Mouse (Mus musculus): Measurements from ENCODE around the gene Tex44.

The Tex44 gene

DNA sequence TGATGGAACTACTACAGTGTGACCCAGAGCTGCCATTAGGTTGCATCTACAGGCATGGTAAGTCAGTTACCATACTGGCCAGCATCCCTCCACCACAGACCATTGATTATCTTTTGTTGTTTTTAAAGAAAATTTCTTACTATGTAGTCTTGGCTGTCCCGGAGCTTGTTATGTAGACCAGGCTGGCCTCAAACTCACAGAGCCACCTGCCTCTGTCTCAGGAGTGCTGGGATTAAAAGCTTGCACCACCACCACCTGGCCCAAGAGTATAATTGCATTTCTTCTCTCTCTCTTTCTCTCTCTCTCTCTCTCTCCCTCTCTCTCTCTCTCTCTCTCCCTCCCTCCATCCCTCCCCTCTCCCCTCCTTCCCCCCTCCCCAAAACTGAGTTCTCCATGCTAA is 1.8 kb upstream of the Tex44 start:
- DNase-seq: peak; percentile 59

DNA sequence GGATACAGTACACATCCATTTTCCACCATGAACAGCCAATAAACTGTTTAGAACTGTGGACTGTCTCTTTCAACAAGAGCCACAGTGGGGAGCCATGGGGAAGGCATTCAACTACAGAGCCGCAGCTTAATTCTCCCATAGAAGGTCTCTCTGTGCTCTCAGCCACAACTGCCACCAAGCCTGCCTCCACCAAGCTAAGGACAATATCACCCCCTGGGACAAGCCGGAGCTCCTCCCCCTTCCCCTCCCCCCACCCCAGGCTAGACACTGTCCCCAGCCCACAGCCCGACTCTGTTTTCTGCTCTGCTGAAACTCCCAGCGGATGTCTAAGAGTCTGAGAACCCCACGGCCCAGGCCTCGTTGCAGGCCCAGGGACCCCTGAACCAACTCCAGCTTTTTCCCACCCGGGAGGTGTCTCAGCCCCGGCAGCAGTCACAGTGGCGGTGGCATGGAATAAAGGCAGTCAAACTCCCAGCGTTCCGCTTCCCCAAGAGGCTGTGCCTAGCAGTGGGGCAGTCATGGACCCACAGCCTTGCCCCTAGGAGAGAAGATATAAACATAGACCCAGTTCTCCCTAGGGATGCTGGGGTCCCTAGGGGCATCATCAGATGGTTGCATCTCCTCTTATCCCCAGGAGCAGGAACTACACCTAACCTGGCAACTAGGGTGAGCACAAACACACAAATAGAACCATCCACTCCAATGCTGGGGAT is 1.1 kb upstream of the Tex44 start:
- DNase-seq: peak; percentile 44

DNA sequence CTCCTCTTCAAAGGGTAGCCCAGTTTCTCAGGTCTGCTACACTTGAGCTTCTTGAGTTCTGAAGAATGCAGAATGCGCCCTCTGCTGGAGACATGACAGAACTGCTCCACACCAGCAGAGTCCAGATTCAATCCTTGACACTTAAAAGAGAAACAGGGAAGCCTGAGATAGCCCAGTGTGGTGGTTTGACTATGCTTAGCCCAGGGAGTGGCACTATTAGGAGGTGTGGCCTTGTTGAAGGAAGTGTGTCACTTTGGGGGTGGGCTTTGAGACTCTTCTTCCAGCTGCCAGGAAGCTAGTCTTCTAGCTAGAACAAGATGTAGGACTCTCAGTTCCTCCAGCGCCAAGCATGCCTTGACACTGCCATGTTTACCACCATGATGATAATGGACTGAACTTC is 3.9 kb downstream of the Tex44 start:
- DNase-seq: peak; percentile 84

DNA sequence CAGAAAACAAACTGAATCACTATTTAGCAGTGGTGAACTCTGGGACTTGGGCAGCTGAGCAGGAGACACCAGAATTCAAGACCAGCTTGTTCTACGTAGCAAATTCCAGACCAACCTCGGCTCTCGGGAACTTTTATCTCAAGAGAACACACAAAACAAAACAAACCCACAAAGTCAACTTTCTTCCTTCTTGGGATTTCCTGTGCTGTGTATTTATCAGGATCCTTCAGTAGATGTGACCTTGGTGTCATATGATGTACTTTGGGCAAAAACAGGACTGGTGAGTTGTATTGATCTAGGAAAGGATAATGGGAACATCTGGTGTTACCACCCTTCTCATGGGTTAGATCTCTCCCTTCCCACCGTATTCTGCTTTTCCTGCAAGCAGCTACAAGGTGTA is 6.6 kb downstream of the Tex44 start:
- no peak for DNase-seq

DNA sequence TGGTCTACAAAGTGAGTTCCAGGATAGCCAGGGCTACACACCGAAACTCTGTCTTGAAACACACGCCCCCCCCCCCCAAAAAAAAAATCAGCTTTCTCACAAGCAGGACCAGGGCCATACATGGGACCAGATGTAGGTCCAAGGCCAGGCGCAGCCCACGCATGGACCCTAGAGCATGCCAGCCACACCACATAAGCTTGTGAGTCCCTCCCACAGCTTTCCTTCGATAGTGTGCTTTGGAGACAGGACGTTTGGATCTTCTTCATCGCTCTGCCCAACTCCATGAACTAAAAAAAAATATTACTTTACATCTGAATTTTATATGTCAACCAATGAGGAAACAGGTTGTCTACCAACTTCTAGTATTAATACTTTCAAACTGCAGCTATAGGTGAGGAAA is 7.2 kb downstream of the Tex44 start:
- no peak for DNase-seq

DNA sequence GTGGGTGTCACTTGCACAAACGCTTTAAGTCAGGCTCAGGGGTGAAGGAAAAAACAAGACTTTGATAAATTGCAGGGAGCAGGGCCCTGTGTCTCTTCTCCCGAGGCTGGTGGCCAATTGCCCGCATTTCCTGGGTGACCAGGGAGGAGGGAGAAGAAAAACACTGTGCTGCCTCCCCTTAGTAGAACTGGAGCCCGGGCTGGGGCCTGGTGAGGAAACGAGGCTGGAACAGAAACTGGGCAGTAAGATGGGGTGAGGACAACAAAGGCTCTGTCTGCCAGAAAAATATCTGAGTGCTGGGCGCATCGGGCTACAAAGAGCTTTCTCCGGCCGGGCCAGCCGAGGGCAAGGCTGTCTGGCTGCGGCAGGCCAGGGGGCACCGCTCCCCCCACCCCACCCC is 7.9 kb downstream of the Tex44 start:
- no peak for DNase-seq

DNA sequence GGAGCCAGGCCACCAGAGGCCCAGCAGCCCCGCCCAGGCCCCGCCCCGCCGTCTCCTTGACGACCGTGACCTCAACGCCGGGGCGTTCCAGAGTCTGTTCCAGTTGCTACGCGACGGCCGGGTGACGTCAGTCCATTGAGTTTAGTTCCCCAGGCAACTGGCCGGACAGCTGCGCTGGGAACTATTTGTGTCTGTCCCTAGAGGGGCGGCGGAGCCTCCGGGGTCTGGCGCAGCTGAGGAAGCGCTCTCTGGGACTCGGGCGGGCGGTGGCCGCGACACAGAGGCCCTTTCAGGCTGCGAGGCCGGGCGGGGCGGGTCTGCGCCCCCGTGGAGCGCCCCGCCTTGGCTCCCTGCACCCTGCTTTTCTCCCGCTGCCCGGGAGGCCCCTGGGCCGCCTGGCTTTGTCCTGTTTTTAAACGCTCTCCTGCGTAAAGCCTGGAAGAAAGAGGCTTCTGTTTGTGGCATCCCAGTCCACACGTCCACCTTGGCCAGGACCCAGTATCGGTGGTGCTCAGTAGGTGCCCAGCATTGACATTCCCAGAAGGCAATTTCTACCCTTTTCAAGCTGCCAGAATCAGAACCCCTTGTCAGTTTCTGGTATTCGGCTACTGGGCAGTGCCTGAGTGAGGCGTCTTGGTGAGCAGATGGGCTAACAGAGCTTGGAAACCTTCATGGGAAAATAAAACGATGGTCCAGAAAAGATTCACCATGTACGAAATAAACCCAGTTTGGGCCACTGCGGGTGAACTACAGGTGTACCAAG is 8.5 kb downstream of the Tex44 start:
- peak; percentile 97 for DNase-seq

DNA sequence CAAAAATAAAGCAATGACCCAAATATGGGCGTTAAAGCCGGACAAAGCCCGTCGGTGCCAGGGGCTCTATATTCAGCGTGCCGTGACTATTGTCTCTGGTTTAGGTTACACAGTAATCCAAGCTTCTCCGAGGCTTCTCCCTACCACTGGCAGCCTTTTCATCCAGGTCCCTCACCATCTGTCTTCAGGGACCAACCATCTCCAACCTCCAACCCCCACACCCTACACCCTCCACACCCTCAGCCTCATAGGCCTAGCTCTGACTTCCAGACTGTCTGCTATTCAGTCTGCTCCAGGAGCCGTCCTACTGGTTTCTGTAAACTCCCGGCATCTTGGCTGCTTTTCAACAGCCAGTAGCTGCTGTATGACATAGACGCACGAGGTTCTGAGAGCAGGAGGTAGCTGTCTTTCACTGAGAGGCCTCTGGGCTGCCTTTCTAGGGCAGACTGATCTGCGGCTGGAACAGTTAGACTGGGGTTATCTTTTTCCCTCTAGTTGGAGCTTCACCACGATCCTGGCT is 9.2 kb downstream of the Tex44 start:
- no peak for DNase-seq

DNA sequence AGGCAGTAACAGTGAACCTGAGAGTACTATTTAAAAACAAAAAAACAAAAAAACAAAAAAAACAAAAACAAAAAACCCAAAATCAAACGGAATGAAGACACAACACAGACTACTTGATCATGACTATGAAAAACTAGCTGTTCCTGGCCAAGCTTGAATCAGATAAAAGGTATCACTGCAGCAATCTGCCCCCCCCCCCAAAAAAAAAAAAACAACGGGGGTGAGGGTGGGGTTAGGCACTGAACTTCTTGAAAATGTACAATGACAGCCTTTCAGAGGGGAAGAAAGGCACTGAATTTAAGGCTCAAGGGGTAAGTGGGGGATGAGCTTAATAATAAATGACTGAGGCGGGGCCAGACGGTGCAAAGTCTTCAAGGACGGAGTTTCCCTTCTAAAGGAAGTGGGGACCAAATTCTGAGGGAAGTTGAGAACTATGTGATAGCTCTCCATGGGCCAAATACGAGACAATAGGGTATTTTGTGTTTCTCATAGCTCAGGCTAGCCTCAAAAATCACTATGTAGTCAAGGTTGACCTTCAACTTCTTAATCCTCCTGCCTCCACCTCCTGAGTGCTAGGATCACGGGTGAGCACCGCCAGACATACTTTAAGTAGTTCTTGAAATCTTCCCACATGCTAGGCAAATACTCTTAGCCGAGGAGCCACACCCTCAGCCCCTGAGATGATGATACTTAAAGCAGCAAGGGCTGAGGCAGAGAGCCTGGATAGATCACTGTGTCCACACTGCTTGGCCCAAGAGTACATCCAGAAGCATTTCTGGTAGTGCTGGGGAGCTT is 11.3 kb downstream of the Tex44 start:
- no peak for DNase-seq

DNA sequence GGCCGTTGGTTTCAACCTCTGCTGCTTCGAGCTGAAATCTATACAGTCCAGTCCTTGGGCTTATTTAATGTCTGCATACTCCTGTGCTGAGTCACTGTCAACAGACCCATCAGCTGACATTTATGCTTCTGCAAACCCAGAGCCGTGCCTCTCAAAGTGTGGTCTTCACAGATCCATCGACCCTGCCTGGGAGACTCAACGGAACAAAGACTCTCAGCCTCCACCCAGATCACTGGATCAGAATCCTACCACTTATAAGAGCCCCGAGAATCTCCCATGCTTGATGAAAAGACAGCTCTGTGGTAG is 11.8 kb downstream of the Tex44 start:
- no peak for DNase-seq

DNA sequence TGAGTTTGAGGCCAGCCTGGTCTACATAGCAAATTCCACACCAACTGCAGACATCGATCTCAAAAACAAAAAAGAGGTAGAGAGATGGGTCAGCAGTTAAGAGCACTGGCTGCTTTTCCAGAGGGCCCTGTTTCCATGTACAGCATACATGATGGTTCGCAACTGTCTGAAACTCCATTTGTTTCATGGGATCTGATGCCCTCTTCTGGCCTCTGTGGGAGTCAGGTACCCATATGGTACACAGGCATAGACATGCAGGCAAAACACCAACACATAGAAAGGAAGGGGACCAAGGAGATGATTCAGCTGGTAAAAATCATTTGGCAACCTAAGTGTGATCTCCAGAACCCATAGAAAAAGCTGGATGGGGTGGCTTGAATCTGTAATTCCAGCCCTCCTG is 12.4 kb downstream of the Tex44 start:
- DNase-seq: peak; percentile 40

DNA sequence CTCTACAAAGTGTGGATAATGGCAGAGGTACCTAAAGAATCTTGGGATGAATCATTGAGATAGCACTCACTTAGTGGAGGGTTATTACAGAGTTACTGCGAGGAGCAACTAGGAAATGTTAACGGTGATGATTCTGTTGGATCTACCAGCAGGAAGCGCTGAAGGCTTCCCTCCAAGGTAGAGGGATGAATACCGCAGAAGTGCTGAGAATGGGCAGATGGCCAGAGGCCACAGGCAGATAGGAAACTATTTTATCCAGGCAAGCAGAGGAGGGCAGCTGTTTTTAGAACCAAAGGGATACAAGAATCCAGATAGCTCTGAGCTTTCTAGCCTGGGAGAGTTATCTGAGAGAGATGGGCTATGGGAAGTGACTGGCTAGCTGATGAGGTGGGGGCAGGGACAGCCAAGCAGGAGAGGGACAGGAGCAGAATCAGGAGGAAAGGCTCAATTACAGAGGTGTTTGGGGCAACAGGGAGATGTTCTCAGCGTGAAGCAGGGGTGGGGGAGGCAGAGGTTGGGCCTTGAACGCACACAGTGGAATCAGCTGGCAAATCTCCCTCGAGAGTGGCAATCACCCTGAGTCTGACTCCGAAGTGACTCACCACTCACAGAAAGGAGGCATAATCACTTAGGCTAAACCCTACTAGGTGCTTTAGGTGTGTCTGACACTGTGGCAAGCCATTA is 13.5 kb downstream of the Tex44 start:
- DNase-seq: no peak

DNA sequence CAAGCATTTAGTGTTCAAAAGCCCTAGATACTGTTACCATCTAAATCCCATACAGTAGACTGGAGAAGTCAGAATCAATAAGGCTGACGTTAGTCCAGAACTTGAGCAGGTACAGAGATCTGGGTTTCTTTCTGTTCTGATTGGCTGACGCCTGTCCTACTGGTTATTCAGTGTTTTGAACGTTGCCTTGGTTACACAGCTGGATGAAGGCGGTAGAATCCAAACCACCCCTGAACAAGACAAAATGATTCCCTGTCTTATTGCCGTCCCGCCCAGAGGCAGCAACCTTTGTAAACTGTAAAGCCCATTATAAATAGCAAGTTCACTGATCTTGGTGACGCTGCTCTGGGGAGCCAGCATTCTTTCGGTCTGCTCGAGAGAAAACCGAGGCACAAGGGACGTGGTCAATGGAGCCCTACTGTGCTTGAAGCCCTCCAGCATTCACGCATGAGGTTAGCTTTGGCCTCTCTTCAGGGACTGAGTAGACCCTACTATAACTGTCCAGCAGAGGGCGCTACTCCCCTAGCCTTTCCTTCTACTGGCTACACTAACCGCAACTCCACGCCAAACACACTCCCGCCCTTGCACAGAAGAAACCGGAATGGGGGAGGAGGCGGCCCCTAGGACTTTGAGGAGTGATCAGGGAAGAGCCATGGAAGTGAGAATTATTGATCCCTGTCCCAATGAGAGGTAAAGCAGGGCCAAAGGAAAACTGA is 14.2 kb downstream of the Tex44 start:
- DNase-seq: peak; percentile 95

DNA sequence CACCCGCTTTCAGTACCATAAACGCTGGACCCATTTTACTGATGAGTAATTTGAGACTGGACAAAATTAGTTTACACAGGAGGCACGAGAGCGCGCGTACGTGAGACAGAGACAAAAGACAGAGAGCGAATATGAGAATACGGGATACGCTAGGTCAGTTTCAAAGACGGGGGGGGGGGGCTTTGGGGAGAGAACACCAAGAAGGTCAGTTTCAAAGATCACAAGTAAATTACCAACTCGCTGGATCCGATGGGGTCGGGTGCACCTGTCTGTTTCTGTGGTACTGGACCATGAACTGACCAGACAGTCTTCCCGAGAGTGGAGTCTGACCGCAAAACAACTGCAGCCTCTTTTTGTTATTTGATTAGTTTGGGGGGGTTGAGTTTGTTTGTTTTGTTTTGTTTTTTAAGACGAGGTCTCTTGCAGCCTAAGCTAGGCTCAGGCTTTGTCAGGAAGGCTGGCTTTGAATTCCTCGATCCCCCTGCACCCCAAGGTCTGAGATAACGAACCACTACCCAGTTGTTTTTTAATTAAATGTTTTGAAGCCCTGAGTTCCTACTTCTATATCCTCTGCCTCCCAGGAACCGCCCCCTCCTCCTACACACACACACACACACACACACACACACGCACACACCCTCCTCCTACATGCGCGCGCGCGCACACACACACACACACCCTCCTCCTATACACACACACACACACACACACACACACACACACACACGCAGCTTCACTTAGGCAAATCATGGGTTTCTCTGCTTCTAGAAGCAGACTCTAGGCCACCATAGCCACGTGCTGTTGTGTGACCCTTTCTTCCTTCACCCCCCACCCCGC is 15.0 kb downstream of the Tex44 start:
- peak; percentile 81 for DNase-seq

DNA sequence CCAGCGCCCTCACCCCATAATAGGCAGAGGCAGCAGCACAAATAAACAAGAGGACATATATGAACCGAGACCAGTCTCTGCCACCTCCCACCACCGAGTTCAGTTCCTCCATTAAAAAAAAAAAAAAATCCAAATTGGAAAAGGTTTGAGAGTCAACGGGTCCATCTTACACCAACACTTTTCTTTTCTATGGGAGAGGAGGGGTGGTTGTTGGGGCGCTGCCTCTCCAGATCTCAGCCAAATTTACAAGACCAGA is 15.5 kb downstream of the Tex44 start:
- DNase-seq: no peak

DNA sequence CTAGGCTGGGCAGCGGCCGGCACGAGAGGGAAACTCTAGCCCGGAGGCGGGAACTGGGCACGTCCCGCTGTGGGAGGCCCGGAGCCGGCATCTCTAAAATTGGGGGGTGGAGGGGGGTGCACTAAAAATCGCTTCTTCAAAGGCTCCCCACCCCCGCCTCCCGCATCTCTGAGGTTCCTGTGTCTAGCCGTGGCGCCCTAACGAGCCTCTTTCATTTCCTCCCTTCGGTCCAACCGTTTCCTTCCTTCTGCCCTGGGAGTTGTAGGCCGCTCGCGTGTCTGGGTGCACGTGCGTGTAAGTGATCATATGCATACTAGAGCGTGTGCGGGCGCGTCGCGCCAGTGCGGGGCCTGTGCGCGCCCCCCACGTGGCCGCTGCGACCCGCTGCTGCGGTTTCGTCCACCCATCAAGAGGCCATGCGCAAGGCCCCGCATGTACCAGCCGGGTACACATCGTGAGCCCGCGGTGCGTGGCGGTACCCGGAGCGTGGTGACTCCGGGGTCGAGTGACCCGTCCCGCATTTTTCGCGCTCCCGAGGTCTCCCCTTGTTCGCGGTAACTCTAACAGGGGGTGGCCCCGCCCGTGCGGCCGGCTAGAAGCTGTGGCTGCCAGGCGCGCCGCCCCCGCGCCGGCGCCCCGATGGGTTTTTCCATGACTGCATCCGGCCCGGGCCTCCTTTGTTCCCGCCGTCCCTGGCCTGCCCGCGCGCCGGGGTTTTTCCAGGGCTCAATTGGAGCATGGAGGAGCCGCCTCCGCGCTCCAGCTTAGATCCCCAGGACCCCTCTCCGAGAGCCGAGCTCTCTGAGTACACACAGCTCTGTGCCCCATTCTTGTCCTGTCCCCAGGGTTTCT is 16.1 kb downstream of the Tex44 start:
- DNase-seq: peak; percentile 89

DNA sequence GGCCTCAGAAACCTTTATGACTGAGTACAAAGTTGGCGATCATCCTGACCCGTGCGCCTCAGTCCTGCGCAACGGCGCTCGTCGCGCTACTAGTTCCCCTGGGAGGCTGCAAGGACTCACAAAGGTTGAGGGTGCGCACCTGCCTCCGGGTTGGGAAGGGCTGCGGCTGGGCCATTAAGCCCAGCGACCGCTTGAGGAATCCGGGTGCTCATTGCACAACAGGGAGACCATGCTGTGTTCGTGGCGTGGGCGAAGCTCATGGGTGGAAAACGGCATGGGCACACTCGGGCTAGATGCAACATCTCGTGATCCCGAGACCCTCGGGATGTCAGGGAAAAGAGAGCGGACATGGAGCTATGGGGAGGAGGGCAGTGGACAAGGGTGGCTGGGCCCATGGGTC is 16.7 kb downstream of the Tex44 start:
- no peak for DNase-seq

DNA sequence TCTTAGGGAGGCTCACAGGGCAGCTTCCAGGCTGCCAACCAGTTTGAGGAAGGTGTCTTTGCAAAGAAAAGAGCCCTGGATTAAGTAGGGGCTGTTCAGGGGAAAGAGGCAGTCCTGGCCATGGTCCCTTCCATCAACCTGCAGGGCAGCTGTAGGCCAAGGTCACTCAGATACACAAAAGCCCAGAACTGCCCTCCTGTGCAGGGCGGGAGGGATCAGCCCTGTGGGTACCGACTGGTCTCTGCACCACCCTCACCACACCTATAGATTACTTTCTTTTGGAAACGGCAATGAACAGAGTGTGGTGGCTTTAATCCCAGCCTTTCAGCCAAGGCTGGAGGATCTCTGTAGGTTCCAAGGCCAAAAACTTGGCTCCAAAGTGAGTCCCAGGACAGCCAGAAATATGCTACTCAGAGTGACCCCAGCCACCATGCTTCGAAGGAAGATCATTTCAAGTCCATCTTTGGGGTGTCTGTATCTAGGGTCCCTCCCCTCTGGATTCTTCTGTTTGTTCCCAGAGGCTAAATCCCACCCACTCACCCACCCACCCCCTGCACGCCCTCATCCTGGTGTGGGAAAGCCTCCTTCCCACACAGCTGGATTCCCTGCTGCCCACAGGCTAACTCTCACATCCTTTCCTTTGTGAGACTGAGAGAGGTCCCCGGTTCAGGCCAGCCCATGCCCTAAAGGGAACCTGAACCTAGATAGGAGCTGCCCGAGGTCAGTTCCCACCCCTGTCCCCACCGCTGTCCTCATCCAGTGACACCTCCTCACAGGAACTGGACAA is 17.4 kb downstream of the Tex44 start:
- DNase-seq: peak; percentile 23

DNA sequence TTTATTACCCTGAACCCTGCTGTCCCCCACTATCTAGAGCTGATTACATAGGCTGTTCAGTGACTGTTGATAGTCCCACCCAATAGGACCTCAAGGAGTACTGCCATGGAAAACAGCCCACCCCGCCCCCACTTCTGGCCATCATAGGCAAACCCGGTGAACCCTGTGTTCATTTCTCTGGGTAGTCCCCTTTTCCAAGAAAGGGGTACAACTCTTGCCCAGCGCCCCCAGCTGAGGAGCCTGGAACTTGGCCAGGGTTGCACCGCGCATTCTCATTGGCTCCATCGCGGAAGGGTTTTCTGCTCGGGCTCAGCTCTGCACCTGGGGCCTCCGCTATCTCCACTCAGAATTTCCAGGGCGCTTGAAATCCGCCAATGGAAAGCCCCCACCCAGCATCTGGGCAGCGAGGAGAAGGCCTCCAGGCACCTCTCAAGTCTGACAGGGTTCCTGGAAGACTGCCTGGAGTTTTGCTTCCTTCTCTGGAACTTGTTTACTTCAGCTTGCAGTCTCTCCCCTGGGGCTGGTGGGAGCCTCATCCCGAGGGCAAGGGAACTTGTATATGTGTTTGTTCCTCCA is 21.6 kb downstream of the Tex44 start:
- DNase-seq: no peak

DNA sequence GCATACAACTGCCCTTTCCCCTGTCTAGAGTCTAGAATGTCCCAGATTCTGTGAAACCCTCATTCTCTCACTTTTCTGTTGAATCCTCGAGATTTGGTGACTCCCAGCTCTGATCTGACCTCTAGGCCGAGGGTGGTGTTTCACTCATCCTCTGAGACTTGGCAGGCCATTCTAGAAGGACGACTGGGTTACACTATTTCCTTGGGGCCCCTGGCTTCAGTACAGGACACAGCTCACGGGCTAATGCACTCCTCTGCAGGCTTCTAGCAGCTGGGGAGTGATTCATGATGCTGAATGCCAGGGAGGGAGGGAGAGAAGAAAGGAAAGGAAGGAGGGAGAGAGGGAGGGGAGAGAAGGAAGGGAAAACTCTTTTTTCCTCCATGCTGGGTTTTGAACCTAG is 22.1 kb downstream of the Tex44 start:
- no peak for DNase-seq
